Mouse (Mus musculus) embryonic facial prominence, embryonic 15.5 days (tissue): ENCODE results near the gene Tnfrsf22. TPM values are rescaled to one million over a fixed set of nuclear protein-coding genes. Genes with fewer than 3 reads are reported as not detected.
"Not testable (repeated sequence)": the region's sequence is repeated elsewhere in the genome, so short reads cannot be mapped to it uniquely, and the experiment has no call there.

ENCODE experiments used
- ATAC-seq: fragments of 200-750 bp; cut with Nextera tagmentation; 2 replicates; pipeline ENCODE4 v1.8.0; 2017; ENCODE audit warnings: low read depth, moderate TSS enrichment; ENCODE audit not compliant: insufficient number of reproducible peaks, low FRiP score, low TSS enrichment
- H3K27ac ChIP-seq: fragments of 300-500 bp; sonication (generic); replicated peaks from 2 replicates; pipeline ENCODE4 v1.5.1; 2015; ENCODE audit warnings: mild to moderate bottlenecking, inconsistent platforms
- H3K27me3 ChIP-seq: fragments of 300-500 bp; sonication (generic); 2 replicates; pipeline ENCODE4 v1.6.1; 2015; ENCODE audit warnings: inconsistent platforms
- H3K36me3 ChIP-seq: fragments of 300-500 bp; sonication (generic); 2 replicates; pipeline ENCODE4 v1.6.1; 2015; ENCODE audit warnings: mild to moderate bottlenecking, inconsistent platforms
- H3K4me1 ChIP-seq: fragments of 300-500 bp; sonication (generic); 2 replicates; pipeline ENCODE4 v1.6.1; 2015; ENCODE audit warnings: inconsistent platforms
- H3K4me2 ChIP-seq: fragments of 300-500 bp; sonication (generic); replicated peaks from 2 replicates; pipeline ENCODE4 v1.6.1; 2015; ENCODE audit warnings: mild to moderate bottlenecking, inconsistent platforms
- H3K4me3 ChIP-seq: fragments of 300-500 bp; sonication (generic); replicated peaks from 2 replicates; pipeline ENCODE4 v1.5.1; 2015; ENCODE audit warnings: mild to moderate bottlenecking, inconsistent platforms
- H3K9ac ChIP-seq: fragments of 300-500 bp; sonication (generic); 2 replicates; pipeline ENCODE4 v1.6.1; 2015; ENCODE audit warnings: inconsistent platforms
- H3K9me3 ChIP-seq: fragments of 300-500 bp; sonication (generic); replicated peaks from 2 replicates; pipeline ENCODE4 v1.6.1; 2016; ENCODE audit warnings: inconsistent platforms
- WGBS: fragments of 180-500 bp; shearing (Covaris S2); methylation state at CpG from one replicate; pipeline ENCODE4 v1.1.7; 2015; 5-methylcytosine and 5-hydroxymethylcytosine counted together
- polyA plus RNA-seq: library from polyadenylated mRNA; unstranded; fragments of >200 nt; fragmentation: Nextera tagmentation; extraction: Ambion mirVana; gene quantifications from 2 replicates; pipeline ENCODE4 v1.2.1, GENCODE M21; 2015

The Tnfrsf22 gene
- polyA plus RNA-seq, 1 experiment from 2014 or later = 11.1 TPM

DNA sequence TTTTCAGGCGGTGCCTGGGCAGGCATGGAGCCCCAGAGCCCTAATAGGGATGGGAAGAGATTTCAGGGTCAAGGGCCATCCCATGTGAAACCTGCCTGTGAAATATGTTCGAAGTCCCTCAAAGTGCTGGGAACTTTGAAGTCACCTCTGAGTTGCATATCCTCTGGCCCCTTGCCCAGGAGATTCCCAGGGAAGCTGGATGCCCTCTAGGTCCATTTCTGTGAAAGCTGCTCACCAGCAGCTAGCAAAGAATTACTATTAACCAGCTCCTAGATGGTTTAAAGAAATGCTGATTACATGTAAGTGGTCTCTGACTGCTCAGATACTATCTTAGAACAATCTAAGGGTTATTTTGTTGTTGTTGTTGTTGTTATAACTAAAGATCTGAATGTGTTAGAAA lies 35.1 kb upstream of the Tnfrsf22 start:
- not testable (repeated sequence) for H3K4me2 ChIP-seq, H3K9ac ChIP-seq, H3K4me1 ChIP-seq, H3K27ac ChIP-seq, H3K4me3 ChIP-seq, H3K9me3 ChIP-seq, H3K27me3 ChIP-seq, ATAC-seq
- WGBS = 85% methylated on average over 2 of the region's 2 CpGs
- peaks cover 21% of the 10 kb centered on the region for H3K36me3 ChIP-seq

DNA sequence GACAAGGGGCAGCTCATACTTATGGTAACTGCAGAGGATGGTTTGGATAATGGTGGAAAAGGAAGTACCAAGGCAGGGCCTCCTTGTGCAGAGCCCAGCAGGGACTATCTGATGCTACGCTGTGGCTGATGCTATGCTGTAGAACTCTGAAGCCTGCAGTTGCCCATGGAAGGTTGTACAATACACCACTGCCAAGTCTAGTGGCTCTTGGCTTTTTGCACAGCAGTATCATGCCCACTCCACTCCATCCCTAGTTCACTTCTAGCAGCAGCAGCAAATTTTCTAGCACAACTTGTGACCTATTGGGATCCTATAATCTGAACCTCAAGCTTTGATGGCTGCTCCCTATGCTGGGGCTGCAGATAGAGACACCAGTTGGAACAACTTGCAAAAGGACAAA lies 32.1 kb upstream of the Tnfrsf22 start:
- no peaks in the 10 kb centered on the region for H3K9me3 ChIP-seq
- 79% methylated on average over 1 of the region's 1 CpGs for WGBS

DNA sequence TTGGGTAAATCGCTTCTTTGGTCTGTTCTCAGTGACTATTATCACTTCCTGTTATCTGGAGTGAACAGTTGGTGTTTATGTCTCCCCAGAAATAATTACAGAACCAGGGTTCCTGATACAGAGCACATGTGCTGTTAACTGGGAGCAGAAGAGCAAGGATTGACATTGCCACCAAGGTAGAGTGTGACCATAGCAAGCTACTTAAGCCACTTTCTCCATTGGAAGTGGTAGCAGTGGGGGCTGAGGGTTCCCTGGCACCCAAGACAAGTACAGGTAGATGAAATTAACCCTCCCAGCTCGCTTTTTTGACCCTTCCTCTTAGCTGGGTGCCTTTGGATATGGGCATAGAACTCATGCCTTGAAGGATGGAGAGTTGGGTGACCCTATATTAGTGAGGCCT lies 31.4 kb upstream of the Tnfrsf22 start:
- H3K4me1 ChIP-seq, H3K9me3 ChIP-seq, H3K36me3 ChIP-seq, H3K4me3 ChIP-seq, H3K27me3 ChIP-seq, H3K4me2 ChIP-seq, H3K27ac ChIP-seq, H3K9ac ChIP-seq, ATAC-seq: not testable (repeated sequence)
- whole genome bisulfite sequencing = 48% methylated on average over 2 of the region's 2 CpGs

More for the DNA sequence above, 32.1 kb upstream of the Tnfrsf22 start:
- Histone ChIP-seq H3K4me1 (0 out of 2 replicates have a peak, but pooled peaks cover 4% of the 10 kb centered on the region), H3K36me3 (no peaks in the 10 kb centered on the region), H3K27ac (no peak overlapping the region), H3K4me2 (no peak overlapping the region), H3K27me3 (no peaks in the 10 kb centered on the region), H3K4me3 (no peak overlapping the region), H3K9ac (no peak overlapping the region)
- ATAC-seq = no peak

DNA sequence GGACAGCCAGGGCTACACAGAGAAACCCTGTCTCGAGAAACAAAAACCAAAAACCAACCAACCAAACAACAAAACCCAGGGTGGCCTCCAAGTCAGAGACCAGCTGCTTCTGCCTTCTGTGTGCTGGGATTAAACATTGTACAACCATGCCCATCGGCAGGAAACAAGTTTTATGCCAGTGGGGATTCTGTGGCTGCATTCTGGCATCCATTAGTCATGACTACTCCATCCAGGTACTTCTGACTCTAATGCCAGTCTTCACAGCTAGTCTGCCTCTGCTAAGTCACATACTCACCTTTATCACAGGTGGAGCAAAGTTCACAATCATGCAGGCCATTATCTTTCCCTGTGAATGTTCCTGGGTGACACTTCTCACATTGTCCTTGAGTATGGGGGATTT lies 30.2 kb upstream of the Tnfrsf22 start:
- H3K4me2 ChIP-seq, H3K36me3 ChIP-seq, H3K9me3 ChIP-seq, H3K9ac ChIP-seq, ATAC-seq, H3K27me3 ChIP-seq, H3K4me3 ChIP-seq, H3K4me1 ChIP-seq, H3K27ac ChIP-seq: not testable (repeated sequence)
- 68% methylated on average over 2 of the region's 2 CpGs for WGBS

DNA sequence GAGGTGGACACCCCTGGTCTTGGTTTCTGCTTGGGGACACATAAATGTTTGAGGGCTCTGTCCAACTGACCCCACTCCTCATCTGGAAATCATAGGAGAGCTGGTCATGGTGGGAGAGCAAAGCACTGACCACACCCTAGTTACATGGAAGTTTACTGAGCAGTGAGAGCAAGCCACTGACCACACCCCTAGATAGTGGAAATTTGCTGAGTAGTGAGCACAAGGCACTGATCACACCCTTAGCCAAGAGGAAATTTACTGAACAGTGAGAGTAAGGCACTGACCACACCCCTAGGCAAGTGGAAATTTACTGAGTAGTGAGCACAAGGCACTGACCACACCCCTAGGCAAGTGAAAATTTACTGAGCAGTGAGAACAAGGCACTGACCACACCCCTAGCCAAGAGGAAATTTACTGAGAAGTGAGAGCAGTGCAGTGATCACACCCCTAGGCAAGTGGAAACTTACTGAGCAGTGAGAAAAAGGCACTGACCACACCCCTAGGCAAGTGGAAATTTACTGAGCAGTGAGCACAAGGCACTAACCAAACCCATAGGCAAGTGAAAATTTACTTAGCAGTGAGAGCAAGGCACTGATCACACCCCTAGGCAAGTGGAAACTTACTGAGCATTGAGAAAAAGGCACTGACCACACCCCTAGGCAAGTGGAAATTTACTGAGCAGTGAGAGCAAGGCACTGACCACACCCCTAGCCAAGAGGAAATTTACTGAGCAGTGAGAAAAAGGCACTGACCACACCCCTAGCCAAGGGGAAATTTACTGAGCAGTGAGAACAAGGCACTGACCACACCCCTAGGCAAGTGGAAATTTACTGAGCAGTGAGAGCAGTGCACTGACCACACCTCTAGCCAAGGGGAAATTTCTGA lies 17.2 kb upstream of the Tnfrsf22 start:
- Histone ChIP-seq H3K4me1 (no peaks in the 10 kb centered on the region), H3K27ac (no peak overlapping the region), H3K9ac (no peak overlapping the region), H3K4me3 (no peak overlapping the region), H3K36me3 (no peaks in the 10 kb centered on the region), H3K27me3 (no peaks in the 10 kb centered on the region), H3K9me3 (no peaks in the 10 kb centered on the region), H3K4me2 (no peak overlapping the region)
- no peak for ATAC-seq

DNA sequence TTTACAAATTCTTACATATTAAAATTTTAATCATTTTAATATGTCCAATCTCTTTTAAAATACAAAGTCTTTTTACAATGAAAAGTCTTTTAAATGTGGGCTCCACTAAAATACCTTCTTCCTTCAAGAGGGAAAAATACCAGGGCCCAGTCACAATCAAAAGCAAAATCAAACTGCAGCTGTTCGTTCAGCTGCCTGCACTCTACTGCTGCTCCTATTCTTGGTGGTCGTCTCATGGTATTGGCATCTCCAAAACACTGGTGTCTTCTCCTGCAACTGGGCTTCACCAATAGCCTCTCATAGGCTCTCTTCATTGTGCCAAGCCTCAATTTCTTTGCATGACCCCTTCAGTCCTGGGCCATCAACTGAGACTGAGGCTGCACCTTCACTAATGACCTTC lies 14.0 kb upstream of the Tnfrsf22 start:
- Histone ChIP-seq H3K27me3 (no peaks in the 10 kb centered on the region), H3K27ac (no peak overlapping the region), H3K9ac (no peak overlapping the region), H3K9me3 (no peaks in the 10 kb centered on the region), H3K4me2 (no peak overlapping the region), H3K36me3 (no peaks in the 10 kb centered on the region), H3K4me1 (no peaks in the 10 kb centered on the region), H3K4me3 (no peak overlapping the region)
- no peak for ATAC-seq
- WGBS = 67% methylated on average over 2 of the region's 2 CpGs

DNA sequence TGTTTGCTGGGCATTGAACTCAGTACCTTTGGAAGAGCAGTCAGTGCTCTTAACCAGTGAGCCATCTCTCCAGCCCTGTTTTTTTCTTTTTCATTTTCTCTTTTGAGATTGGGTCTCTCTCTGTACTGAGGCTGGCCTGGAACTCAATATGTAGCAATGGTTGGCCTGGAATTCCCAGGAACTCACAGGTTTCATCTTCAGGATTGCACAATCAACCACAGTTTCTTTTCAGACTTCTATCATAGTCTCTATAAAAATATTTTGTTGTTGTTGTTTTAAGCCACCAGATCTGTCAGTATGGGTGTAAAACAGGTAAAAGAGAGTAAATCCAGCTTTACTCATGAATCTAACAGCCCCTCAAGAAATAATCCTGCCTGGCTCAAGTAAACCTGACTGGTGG lies 11.3 kb upstream of the Tnfrsf22 start:
- H3K36me3 ChIP-seq = no peaks in the 10 kb centered on the region
- no peak overlapping the region for H3K4me2 ChIP-seq
- no peaks in the 10 kb centered on the region for H3K9me3 ChIP-seq
- no peak overlapping the region for H3K9ac ChIP-seq
- H3K4me3 ChIP-seq = no peak overlapping the region
- no peak for ATAC-seq
- no peaks in the 10 kb centered on the region for H3K4me1 ChIP-seq
- no peaks in the 10 kb centered on the region for H3K27me3 ChIP-seq
- H3K27ac ChIP-seq = no peak overlapping the region

DNA sequence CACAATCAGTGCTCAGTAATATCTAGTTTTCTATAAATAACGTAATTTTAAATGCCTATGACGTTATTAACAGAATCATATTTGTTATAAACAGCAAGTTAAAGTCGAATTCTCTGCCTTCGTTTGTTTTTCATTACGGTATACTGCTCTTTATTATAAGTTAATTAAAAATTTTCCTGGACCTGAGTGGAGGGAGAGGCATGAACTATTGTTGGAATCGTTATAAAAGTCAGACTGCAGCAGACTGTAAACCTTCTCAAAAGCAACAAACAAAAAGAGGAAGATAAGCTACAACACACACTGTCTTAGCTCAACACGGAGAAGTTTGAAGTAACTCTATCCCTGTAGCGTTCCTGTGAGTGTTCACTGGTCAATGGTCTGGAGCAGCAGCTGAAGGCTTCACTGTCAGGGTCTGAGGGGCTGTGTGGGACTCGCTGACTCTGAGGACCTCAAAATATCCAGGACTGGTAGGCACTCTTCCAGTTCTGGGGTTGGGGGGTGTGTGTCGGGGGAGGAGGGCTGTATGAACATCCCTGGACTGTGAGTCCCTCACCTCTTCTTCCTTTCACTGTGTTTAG lies 397 bp upstream of the Tnfrsf22 start:
- ATAC-seq = not testable (repeated sequence)
- WGBS = 52% methylated on average over 10 of the region's 10 CpGs

DNA sequence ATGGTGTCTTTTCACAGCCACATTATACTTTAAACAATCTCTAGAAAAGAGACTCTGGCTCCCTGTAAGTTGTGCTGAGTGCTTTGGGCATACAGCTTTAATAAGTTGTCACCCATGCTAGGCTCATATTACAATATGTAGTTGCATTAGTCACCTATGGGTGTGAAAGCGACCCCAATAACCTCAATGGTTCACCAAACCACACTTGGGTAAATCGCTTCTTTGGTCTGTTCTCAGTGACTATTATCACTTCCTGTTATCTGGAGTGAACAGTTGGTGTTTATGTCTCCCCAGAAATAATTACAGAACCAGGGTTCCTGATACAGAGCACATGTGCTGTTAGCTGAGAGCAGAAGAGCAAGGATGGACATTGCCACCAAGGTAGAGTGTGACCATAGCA lies 5.5 kb downstream of the Tnfrsf22 start:
- not testable (repeated sequence) for H3K27ac ChIP-seq, H3K4me3 ChIP-seq, H3K27me3 ChIP-seq, H3K4me2 ChIP-seq, H3K36me3 ChIP-seq, H3K4me1 ChIP-seq, H3K9ac ChIP-seq, ATAC-seq, H3K9me3 ChIP-seq
- WGBS = 83% methylated on average over 2 of the region's 2 CpGs

More for the DNA sequence above, 397 bp upstream of the Tnfrsf22 start:
- not testable (repeated sequence) for H3K27me3 ChIP-seq, H3K27ac ChIP-seq, H3K9ac ChIP-seq, H3K4me1 ChIP-seq, H3K36me3 ChIP-seq, H3K9me3 ChIP-seq
- H3K4me3 ChIP-seq = peak overlapping the region; percentile 59
- peak overlapping the region; percentile 85 for H3K4me2 ChIP-seq

DNA sequence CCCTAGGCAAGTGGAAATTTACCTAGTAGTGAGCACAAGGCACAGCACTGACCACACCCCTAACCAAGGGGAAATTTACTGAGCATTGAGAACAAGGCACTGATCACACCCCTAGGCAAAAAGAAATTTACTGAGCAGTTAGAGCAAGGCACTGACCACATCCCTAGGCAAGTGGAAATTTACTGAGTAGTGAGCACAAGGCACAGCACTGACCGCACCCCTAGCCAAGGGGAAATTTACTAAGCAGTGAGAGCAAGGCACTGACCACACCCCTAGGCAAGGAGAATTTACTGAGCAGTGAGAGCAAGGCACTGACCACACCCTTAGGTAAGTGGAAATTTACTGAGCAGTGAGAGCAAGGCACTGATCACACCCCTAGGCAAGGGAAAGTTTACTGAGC lies 12.8 kb downstream of the Tnfrsf22 start:
- no peaks in the 10 kb centered on the region for H3K4me1 ChIP-seq
- H3K27me3 ChIP-seq = no peaks in the 10 kb centered on the region
- no peak overlapping the region for H3K4me3 ChIP-seq
- H3K9ac ChIP-seq = no peak overlapping the region
- H3K36me3 ChIP-seq = no peaks in the 10 kb centered on the region
- H3K9me3 ChIP-seq = no peaks in the 10 kb centered on the region
- no peak overlapping the region for H3K4me2 ChIP-seq
- ATAC-seq = no peak
- WGBS = 93% methylated on average over 1 of the region's 1 CpGs
- no peak overlapping the region for H3K27ac ChIP-seq

DNA sequence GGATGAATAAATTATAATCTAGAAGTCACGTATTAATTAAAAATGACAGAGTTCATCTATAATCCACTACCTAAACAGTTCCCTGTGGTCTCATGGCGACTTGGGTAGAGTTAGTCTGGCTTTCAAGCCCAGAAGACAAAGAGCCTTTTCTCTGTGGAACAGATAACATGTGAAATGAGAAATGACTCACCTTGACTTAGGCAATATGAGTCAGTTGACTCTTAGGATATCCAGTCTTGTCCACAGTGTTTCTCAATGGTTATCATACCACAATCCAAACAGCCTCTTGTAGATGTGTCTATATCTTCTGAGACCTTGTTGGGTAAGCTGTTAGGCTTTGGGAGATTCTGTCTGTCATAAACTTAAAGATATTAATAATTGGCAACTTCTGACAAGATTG lies 18.0 kb downstream of the Tnfrsf22 start:
- Histone ChIP-seq H3K4me3 (no peak overlapping the region), H3K4me2 (no peak overlapping the region), H3K27me3 (no peaks in the 10 kb centered on the region), H3K4me1 (no peaks in the 10 kb centered on the region), H3K9ac (no peak overlapping the region), H3K36me3 (no peaks in the 10 kb centered on the region), H3K27ac (no peak overlapping the region), H3K9me3 (no peaks in the 10 kb centered on the region)
- no peak for ATAC-seq
- WGBS = 70% methylated on average over 2 of the region's 2 CpGs

DNA sequence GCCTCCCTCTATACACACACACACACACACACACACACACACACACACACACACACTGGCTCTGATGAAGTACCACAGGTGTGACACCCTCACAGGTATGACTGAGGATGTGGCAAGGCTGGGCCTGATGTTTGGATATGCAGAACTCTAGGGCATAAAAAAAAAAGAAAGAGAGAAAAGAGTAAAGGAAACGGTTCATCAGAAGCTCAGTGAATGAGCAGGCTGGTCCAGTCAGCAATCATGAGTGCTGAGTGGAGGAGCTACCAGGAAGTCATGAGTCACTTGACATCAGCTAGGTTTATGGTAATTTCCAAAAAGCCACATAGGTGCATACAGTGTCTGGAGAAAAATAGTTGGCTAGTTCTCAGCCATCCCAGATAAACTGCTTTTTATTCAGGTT lies 20.0 kb downstream of the Tnfrsf22 start:
- no peak for ATAC-seq
- H3K4me3 ChIP-seq = no peak overlapping the region

More for the DNA sequence above, 20.0 kb downstream of the Tnfrsf22 start:
- 44% methylated on average over 1 of the region's 1 CpGs for WGBS
- no peak overlapping the region for H3K9ac ChIP-seq
- no peaks in the 10 kb centered on the region for H3K36me3 ChIP-seq
- H3K9me3 ChIP-seq = no peaks in the 10 kb centered on the region
- H3K4me1 ChIP-seq = no peaks in the 10 kb centered on the region
- no peak overlapping the region for H3K27ac ChIP-seq
- H3K27me3 ChIP-seq = no peaks in the 10 kb centered on the region
- no peak overlapping the region for H3K4me2 ChIP-seq
